Mouse (Mus musculus): ENCODE data around the gene Orm3.

The Orm3 gene

DNA sequence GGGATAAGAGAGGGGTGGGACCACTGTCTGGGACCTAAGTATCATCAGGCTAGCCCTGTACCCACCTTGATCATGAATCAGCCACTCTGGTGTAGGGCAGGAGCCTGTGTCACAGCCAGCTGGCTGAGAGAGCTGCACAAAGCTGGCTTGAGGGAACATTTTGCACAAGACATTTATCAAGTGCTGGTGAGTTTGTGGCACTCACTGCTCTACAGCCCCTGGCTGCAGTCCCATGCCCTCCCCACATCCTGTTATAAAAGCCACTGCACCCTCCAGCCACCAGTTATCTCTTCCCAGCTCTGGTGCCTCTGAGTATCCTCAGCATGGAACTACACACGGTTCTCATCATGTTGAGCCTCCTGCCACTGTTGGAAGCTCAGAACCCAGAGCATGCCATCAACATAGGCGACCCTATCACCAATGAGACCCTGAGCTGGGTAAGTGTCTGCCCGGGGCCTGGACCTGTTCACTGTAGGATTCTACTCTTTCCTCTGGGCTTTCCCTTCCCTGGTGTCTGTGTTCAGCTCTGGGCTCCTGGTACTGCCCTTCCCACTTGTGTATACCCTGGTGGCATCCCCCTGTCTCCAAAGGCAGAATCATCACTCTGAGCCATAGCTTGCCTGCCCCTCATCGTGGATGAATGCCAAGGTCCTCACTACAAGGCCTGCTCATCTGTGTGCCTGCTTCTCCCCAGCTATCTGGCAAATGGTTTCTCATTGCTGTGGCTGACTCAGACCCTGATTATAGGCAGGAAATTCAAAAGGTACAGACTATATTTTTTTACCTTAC, at the start of gene Orm3:
Gene Orm3 (plus strand): TSS at position 286 of the 789 bp plus-strand sequence.
- no peak for DNase-seq (ENCODE audit: low spot score in 2 of 2)

DNA sequence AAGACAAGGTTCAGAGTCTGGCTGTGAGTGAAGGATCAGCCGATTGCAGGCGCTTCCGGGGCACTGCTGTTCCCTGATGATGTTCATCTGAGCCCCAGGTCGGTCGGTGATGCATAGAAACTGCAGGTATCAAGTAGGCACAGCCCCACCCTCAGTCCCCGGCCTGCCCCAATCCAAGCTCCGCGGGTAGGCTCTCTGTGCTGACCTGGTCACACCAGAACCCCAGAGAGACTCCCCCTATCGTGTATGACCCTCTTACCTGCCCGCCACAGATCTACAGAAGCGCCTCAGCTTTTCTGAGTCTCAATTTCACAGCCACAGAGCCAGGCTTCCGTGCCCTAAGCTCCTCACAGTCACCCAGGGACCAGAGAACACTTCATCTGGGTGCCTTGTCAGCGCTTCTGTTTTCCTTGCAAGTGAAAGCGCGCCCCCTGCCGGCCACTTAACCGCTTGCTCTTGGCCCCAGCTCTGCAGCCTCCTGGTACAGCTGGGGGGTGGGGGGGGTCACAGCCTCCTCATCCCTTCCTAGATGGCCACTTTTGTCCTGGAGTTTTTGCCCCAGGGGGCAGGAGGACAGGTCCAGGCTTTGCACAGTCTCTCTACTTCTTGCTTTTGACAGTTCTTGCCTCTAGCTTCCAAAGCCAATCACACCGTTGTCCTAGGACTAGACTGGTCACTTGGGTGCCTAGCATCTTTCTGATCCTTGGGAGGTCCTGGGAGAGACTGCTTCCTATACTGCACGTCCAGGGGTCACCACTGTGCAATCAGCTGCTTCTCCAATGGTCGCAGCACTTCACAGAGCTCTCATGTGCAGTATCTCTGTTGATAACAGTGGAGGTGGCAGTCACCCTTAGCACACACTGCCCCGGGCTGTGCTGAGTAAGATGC, 48.5 kb upstream of the Orm3 start:
- peak; percentile 60 to 74 for DNase-seq (ENCODE audit: low spot score in 2 of 2)

DNA sequence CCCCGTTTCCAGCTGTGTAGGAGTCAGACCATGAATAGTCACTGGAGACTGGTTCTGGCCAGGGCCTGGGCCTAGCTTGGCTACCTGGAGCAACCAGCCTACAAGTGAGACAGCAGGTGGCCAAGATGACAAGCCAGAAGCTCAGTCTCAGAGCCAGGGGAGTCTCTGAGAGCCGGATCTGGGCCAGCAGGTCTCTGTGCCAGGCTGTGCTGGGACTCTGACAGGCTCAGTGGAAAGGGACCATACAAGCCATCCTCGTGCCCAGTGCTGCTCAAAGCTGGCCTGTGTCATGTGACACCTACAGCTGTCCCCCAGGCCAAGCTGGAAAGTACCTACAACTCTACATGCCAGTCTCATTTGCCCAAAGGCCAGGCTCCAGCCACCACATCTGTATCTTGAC, 47.6 kb upstream of the Orm3 start:
- DNase-seq (ENCODE audit: low spot score in 2 of 2), result no peak

DNA sequence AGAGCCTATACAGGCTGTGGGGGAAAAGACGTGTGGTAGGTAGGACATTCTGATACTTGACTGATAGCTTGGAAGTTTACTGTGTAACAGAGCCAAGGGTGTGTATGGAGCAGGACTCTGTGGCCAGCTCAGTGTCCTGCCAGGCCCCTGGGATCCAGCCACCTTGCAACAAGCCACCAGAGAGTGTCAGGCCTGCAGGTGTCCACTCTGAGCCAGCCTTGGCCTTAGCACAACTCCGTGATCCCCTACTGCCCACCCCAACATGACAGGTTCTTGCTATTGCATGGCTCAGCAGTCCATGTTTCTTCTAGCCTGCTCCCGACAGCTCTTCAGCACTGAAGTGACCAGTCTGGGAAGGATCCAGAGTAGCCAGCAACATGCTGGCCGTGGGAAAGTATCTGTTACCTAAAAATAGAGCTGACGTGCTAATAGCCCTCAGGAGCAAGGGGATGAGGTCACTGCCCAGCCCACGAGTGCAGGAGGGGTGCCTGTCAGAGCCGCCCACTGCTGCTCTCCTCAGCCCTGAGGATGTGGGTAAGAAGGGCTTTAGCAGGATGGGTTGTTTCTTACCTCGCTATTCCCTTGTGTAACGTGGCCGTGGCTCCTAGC, 45.6 kb upstream of the Orm3 start:
- DNase-seq (ENCODE audit: low spot score in 2 of 2), result no peak

DNA sequence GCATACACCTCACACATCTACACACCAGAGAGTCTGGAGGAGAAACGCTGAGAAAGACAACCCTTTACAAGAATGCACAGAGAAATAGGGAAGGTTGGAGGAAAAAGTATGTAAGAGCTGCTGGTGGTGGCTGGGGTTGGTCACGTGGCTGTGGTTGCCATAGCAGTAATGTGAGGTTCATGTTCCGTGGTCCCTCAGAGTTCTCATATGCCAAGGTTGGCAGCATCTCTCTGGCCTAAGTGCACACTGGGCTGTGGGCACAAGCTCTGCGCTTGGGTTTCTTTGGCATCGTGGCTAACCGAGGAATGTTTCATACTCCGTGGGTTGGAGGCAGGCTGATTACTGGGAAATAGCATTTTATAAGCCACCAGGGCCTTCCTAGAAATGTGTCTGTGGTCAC, 44.5 kb upstream of the Orm3 start:
- DNase-seq (ENCODE audit: low spot score in 2 of 2), result no peak

DNA sequence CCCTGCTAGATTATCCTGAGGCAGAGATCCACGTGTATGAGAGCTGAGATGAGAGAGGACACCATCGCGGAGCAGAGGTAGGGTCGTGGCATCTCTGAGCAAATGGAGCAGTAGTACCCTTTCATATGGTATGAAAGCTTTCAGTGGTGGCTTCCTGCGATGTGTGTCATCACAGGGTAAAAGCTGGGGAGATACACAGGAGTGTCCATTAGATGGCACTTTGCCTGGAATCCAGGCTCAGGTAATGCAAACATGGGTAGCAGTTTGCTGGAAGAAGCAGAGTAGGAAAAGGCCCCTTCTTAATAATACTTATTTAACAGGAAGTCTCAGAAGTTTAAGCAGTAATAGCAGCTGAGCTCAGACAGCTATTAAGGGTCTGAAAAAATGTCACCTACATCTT, 41.9 kb upstream of the Orm3 start:
- no peak for DNase-seq (ENCODE audit: low spot score in 2 of 2)

DNA sequence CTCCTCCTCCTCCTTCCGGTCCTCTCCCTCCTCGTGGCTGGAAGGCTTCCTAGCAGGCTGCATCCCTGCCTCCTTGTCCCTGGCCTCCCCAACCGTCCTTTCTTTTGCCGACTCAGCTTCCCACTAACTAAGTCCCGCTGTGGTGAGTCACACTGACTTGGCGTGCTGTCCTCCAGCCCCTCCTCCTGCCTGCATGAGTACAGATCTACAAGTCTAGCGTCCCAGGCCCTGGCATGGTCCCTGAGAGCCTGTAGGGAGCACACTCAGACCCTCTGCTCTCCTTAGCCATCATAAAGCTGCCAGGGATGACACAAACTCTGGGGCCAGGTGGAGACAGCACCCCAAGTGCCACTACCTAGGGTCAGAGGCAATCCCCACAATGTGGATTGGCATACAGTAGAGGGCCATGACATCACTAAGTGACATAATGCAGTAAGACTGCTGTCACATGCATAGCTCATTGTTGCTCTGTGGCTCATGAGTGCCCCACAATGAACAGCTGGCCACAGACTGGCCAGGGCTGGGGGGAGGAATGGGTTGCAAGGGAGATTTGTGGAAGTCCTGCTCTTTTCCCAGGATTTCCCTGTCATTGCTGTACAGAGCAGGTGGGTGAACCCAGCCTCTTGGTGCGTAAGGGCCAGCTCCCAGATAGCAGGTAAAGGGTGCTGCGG, 39.8 kb upstream of the Orm3 start:
- no peak for DNase-seq (ENCODE audit: low spot score in 2 of 2)

DNA sequence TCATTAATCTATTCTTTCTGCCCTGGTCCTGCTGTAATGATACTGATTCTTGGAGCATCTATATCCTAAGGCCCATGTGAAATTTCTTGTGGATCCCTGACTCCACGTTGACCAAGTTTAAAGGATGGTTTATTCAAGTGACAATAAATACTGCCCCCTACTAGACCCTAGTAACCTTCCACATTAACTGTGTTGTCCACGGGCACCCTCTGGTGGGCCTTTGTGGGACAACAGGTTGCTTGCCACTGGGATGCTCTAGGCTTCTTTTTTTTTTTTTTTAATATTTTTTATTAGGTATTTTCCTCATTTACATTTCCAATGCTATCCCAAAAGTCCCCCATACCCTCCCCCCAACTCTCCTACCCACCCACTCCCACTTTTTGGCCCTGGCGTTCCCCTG, 36.4 kb upstream of the Orm3 start:
- peak in 1 of 2 experiments; percentile 42 for DNase-seq (ENCODE audit: low spot score in 2 of 2)

DNA sequence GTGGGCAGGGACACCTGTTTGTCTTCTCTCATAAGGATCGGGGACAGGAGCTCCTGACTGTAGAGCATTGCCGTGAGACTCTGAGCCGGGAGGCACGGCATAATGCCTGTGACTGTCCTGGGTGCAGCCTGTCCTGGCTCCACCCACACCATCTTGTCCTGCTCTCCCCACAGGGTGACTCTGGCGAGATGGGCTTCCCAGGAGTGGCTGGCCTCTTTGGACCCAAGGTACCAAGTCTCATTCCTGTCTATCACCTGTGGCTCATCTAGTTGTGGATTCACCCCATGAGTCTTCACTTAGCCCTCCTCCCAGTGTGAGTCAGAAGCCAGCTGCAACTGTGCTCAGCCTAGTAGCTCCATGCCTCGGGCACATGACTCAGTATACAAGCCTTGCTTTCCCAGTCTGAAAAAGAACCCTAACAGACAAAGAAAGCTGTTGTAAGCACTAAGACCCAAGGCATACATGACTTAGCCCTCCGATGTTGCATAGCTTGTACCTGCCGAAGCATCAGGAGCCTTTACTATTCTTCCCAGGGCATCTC, 32.6 kb upstream of the Orm3 start:
- DNase-seq (ENCODE audit: low spot score in 2 of 2), result no peak

DNA sequence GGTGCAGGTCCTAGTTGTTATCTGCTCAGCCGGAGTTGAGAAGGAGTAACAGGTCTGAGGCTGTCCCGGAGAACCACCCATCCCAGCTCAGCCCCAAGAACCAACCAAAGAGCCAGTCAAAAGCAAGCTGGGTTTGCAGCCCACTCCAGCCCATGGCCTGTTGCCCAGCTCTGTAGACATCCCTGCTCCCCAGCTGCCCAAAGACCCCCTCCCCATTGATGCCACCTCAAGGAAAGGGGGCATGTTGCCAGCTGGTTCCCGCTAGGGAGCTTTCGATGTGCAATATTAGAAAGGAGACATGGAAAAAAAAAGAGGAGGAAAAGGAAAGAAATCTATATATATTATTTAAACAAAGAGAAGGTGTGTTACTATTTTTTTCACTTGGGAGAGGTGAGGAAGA, 22.6 kb upstream of the Orm3 start:
- DNase-seq (ENCODE audit: low spot score in 2 of 2), result no peak

DNA sequence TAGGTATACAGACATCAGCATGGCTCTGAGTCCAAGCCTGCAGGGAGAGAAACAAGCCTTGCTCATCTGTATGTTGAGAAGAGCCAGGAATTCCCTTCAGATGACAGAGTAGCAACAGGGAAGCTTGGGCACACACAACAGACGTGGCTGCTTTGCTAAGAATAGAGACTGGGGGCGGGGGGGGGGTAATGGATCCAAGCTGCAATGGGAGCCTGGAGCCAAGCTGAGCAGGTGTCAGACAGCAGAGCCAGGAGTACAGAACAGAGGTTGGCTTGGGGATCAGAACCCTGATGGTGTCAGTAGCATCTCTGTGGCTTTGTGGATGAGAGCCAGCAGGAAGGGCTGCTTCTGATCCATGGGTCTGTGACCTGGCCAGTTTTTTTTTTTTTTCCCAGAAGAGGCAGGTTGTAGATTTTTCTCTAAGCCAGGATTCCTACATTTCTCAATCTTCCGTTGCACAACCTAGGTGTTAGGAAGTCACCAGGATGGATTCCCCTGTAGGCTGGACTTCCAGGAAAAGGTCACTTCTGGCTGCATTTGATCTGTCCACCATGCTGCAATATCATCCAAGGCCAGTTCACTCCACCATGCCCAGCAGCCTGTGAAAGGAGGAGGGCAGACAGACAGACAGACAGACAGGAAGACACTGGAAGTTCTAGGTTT, 17.4 kb upstream of the Orm3 start:
- no peak for DNase-seq (ENCODE audit: low spot score in 2 of 2)

DNA sequence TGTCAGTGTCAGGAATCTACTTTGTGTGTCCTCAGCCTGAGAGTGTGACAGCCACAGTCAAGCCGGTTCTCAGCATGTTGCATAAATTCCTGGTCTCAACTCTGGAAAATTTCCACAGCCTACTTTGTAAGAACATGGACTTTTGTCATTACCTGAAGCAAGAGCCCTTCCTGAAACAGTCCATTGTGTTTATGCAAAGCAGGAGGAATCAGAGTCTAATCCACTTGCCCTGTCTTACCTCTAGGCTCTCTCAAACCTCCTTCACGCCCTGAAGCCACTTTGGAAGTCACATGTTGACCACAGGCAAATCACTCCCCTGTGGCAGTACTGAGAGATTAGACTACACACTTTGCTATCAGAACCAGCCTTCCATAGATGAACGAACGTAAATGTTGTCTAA, 13.5 kb upstream of the Orm3 start:
- DNase-seq (ENCODE audit: low spot score in 2 of 2), result no peak

DNA sequence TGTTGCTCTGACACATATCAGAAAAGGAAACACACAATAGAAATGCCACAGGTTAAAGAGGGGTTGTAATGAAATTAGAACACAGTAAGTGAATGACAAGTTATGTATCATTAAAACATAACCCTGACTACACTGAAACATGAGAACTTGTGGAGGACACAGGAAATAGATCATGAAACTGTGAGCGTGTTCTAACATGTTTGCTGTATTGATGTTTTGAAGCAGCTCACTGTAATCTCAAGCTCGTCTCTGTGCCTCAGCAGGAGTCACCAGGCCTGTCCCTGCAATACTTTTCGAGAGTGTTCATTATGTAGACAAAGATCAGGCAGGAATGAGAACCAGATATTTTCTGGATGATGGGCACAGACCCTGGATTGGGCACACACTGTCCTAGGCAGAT, 12.4 kb upstream of the Orm3 start:
- no peak for DNase-seq (ENCODE audit: low spot score in 2 of 2)

DNA sequence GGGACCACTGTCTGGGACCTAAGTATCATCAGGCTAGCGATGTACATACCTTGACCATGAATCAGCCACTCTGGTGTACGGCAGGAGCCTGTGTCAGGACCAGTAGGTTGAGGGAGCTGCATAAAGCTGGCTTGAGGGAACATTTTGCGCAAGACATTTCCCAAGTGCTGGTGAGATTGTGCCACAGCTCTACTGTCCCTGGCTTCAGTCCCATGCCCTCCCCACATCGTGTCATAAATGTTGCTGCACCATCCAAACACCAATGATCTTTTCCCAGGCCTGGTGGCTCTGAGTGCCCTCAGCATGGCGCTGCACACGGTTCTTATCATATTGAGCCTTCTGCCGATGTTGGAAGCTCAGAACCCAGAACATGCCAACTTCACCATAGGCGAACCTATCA, 11.7 kb upstream of the Orm3 start, which contains the start of gene Orm1:
Gene Orm1 (plus strand): TSS at position 266 of the 400 bp plus-strand sequence.
- DNase-seq (ENCODE audit: low spot score in 2 of 2), result no peak

DNA sequence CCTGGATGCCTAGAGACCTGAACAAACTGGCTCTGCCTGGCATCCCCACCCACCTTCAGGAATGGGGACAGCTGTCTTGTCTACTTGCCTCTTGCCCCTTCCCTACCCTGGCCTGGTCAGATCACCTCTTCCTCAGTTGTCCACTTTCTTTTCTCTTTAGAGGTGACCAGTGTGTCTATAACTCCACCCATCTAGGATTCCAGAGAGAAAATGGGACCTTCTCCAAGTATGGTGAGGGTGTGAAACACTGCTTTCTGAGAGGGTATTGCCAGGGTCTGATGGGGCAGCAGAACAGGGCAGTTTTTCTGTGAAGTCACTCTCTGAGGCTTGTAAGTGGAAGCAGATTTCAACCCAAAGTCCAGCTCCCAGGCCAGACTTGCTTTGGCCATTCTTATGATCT, 10.7 kb upstream of the Orm3 start:
- no peak for DNase-seq (ENCODE audit: low spot score in 2 of 2)

DNA sequence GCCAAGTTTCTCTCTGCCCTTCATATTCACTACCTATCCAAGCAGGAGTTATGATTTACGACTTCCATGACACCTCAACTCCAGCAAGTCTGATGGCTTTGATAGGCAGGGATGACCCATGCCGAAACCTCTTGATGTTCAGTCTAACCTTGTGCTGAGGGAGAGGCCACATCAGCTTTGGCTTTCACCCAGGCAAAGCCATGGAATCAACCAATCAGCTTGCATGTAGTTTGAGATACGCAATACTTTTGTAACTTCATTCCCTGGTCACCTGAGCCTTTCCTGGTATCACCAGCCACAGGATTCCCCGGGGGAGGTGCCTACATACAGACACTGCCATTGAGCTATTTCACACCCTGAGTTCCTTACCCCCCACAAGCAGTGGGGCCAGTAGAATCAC, 9.3 kb upstream of the Orm3 start:
- DNase-seq (ENCODE audit: low spot score in 2 of 2), result no peak

DNA sequence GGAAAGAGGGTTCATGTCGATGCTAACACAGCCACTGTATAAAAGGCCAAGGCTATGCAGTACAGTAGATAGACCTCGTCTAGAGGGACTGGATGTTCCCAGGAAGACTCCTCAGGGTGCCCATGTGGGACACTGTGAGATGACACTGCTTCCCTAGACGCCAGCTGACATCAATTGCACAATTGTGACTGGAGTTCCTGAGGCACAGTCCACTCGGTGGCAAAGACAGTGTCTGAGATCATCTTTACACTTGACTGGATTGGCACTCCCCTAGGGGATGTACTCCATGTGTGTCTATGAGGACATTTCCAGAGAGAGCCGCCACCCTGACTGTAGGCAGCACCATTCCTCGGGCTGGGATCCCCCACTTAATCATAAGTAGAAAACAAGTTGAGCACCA, 7.4 kb upstream of the Orm3 start:
- no peak for DNase-seq (ENCODE audit: low spot score in 2 of 2)

DNA sequence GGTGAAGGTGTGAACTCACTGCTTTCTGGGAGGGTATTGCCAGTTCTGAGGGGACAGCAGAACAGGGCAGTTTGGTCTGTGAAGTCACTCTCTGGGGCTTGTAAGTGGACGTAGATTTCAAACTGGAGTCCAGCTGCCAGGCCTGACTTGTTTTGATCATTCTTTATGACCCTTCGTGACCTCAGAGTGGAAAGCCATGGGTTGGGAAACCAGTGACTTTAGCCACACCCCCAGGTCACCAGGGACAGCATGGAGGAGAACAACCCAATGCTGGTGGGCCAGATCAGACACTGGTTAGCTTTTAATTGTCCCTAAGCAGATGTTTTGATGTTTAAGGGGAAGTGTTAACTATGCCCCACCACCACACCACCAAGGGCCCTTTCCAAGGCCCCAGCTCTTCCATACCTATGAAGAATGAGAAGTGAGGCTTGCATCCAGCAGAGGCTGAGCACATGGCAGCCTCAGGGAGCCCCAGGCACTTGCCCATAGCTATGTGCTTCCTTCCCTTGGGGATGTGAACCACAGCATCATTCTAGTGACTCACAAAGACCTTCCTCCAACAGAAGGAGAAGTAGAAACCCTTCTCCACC, 1.1 kb downstream of the Orm3 start:
- DNase-seq (ENCODE audit: low spot score in 2 of 2), result no peak

DNA sequence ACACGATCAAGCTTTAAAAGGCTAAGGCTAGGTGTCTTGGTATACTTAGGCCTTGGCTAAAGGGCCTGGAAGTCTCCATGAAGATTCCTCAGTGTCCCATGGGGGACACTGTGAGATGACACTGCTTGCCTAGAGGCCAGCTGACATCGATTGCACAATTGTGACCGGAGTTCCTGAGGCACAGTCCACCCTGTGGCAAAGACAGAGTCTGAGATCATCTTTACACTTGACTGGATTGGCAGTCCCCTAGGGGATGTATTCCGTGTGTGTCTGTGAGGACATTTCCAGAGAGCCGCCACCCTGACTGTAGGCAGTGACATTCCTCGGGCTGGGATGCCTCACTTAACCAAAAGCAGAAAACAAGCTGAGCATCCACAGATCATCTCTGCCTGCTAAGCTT, 3.9 kb downstream of the Orm3 start:
- DNase-seq (ENCODE audit: low spot score in 2 of 2), result no peak

DNA sequence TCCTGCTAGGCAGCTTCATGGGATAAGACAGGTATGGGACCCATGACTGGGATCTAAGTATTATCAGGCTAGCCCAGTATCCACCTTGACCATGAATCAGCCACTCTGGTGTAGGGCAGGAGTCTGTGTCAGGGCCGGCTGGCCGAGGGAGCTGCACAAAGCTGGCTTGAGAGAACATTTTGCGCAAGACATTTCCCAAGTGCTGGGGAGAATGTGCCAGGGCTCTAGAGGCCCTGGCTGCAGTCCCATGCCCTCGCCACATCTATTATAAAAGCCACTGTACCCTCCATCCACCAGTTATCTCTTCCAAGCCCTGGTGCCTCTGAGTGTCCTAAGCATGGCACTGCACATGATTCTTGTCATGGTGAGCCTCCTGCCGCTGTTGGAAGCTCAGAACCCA, 6.2 kb downstream of the Orm3 start, which contains the start of gene Orm2:
Gene Orm2 (plus strand): TSS at position 300 of the 400 bp plus-strand sequence.
- no peak for DNase-seq (ENCODE audit: low spot score in 2 of 2)

DNA sequence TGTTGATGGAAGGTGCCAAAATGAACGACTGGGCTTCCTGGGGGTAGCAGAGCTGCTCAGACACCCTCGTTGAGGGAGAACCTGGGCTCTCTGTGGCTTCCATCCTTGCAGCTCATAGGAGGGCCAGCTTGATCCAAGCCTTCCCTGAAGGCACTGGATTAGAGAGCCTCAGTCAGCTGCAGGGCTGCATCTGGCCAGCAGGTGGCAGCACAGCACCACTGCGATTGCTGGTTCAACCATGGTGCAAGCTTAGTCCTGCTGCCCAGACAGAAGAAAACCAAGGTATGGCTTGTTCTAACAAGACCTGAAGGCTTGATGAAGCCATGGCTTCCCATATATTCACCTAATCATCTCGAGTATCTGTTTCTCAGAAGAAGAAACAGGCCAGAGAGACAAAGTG, 12.6 kb downstream of the Orm3 start:
- DNase-seq (ENCODE audit: low spot score in 2 of 2), result peak; percentile 78 to 90
